Mouse (Mus musculus) testis, adult 2 months (tissue): Measurements from ENCODE around the gene Atp13a2.

ENCODE experiments used
- CTCF ChIP-seq: fragments of 200-500 bp; IDR thresholded peaks from 2 replicates; pipeline ENCODE4 v1.5.1; 2012; ENCODE audit warnings: low read depth, mild to moderate bottlenecking, inconsistent platforms, low read length, moderate library complexity; ENCODE audit not compliant: control insufficient read depth, insufficient read depth, insufficient replicate concordance
- POLR2A ChIP-seq: fragments of 200-500 bp; IDR thresholded peaks from 2 replicates; pipeline ENCODE4 v1.6.1; 2012; ENCODE audit warnings: low read depth, mild to moderate bottlenecking, inconsistent platforms, low read length, moderate library complexity; ENCODE audit not compliant: control insufficient read depth

DNA sequence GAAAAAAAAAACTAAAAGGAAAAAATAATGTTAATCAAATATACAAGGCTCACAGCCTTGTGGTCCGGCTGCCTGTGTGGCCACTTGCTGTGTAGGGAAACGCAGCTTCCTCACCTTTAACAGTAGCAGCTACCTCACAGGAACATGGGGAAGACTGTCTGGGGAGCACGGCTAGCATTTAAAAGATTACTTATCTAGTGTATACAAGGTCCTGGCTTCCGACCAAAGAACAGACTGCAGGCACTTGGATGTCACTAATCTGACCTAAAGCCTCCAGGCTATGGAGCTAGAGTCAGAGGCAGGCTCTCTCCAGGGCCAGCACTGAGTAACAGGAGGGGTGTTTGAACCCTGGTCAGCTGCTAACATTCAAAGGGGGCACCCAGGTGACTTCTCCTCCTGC is 40.6 kb upstream of the Atp13a2 start:
- TF ChIP-seq CTCF (no peak), POLR2A (no peak)
